Mouse (Mus musculus) C3H10T1/2 (cell line): Measurements from ENCODE around the gene Gkn2. TPM values are rescaled to one million over a fixed set of nuclear protein-coding genes. Genes with fewer than 3 reads are reported as not detected.

Experiments used
- polyA plus RNA-seq, 2 experiments: library from polyadenylated mRNA; unstranded; fragments of >200 nt; fragmentation: generic; extraction: Trizol; gene quantifications; one replicate each; pipeline ENCODE4 v1.2.1; 2012; ENCODE audit warnings: missing spikeins in 2 of 2

Gene Gkn2
- not detected for polyA plus RNA-seq

GRCm38 (mm10) chr6:87373057-87373456 lies at the start of gene Gkn2:
Gkn2 (plus strand) TSS chr6:87373357.

GRCm38 (mm10) chr6:87335091-87335934 lies 37.8 kb upstream of the Gkn2 start, which contains the start of gene Antxr1:
Antxr1 (minus strand) TSS chr6:87335821.

DNA sequence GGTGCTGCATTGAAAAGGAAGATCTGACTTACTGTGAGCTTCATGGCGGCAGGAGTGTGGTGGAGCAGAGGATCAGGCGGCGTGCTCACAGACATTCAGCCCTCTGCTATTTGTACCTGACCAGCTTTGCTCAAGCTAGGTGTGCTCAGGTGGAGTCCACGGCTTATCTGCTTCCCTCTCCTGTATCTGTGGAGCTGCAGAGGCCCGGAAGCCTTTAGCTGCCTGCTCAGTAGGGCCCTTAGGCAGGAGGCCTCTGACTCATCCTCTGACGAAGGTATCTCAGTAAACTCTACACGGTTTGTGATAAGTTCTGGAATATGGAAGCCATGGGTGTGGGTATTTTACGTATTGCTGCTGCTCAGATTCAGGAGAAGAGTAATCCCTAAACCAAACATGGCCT lies 22.3 kb upstream of the Gkn2 start, which contains the start of gene Gkn1:
Gene Gkn1 (minus strand): TSS at position 114 of the 400 bp plus-strand sequence.

GRCm38 (mm10) chr6:87388877-87389276 lies 15.7 kb downstream of the Gkn2 start, which contains the start of gene Gkn3:
Gkn3 (minus strand) TSS chr6:87388935.

DNA sequence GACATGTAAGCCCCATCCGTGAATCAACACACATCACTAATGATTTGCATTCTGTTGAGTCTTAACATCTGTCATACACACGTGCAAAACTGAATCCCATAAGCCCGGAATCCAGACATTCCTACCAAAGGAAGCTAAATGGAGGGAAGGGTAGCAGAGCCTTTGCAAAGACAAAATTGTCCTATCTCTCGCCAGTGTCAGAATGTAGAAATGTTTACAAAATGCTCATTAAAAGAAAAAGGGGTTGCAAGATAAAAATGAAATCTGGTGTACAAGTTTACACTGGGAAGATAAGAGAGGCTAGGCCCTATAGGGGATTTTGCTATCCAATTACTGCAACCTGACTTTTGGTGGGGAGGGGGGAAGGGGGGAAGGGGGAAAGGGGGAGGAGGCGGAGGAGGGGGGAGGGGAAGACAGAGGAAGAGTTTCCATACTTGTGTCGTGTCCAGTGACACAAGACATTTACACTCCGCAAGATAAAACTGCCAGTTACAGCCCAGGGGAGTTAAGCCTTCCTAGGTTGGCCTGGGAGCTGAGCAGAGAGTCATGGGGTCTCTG lies 55.4 kb downstream of the Gkn2 start, which contains the start of gene Bmp10:
Gene Bmp10 (plus strand): TSS at position 508 of the 558 bp plus-strand sequence.

Other genes with a start within 250 kb of the Gkn2 start
- gene Antxr1, start 37.5 kb upstream of the Gkn2 start, polyA plus RNA-seq: 10 to 100 TPM in 1 of 2 experiments, under 1 TPM in 1; 0.59 to 15.2 TPM
- not detected for gene Gkn1, start 22.4 kb upstream of the Gkn2 start, polyA plus RNA-seq
- not detected for gene Gkn3, start 15.6 kb downstream of the Gkn2 start, polyA plus RNA-seq
- gene Bmp10, start 55.6 kb downstream of the Gkn2 start, polyA plus RNA-seq: not detected
- gene Arhgap25, start 159.9 kb downstream of the Gkn2 start, polyA plus RNA-seq: under 1 TPM in 1 of 2 experiments, not detected in 1; 0.02 TPM
- gene Prokr1, start 217.4 kb downstream of the Gkn2 start, polyA plus RNA-seq: 1 to 10 TPM in 1 of 2 experiments, not detected in 1; 1.2 TPM